Mouse (Mus musculus) intestine, postnatal 0 days (tissue): ENCODE measurements at regions not wholly inside any gene's neighbourhood (a gene's known extent, or its start where the extent isn't known, plus 50 kb on each side); places are given as distances from the start of the nearest gene placed in this dataset.

Source experiments
- ATAC-seq: fragments of 200-750 bp; cut with Nextera tagmentation; 2 replicates; pipeline ENCODE4 v1.8.0; 2017; ENCODE audit warnings: mild to moderate bottlenecking, moderate TSS enrichment, moderate library complexity
- H3K27ac ChIP-seq: fragments of 300-500 bp; sonication (generic); 2 replicates; pipeline ENCODE4 v1.5.1; 2014; ENCODE audit warnings: mild to moderate bottlenecking, low read depth, low read length, moderate library complexity
- H3K27me3 ChIP-seq: fragments of 300-500 bp; sonication (generic); replicated peaks from 2 replicates; pipeline ENCODE4 v1.6.1; 2014; ENCODE audit warnings: low read length, mixed read lengths; ENCODE audit not compliant: control insufficient read depth, insufficient read depth
- H3K36me3 ChIP-seq: fragments of 300-500 bp; sonication (generic); 2 replicates; pipeline ENCODE4 v1.6.1; 2014; ENCODE audit warnings: mild to moderate bottlenecking, moderate library complexity; ENCODE audit not compliant: control insufficient read depth, insufficient read depth
- H3K4me1 ChIP-seq: fragments of 300-500 bp; sonication (generic); replicated peaks from 2 replicates; pipeline ENCODE4 v1.6.1; 2014; ENCODE audit warnings: antibody characterized with exemption, low read length, mixed read lengths; ENCODE audit not compliant: control insufficient read depth, insufficient read depth
- H3K4me2 ChIP-seq: fragments of 300-500 bp; sonication (generic); replicated peaks from 2 replicates; pipeline ENCODE4 v1.6.1; 2014; ENCODE audit warnings: low read depth, mild to moderate bottlenecking, moderate library complexity
- H3K4me3 ChIP-seq: fragments of 300-500 bp; sonication (generic); 2 replicates; pipeline ENCODE4 v1.5.1; 2014; ENCODE audit warnings: low read depth, low read length
- H3K9ac ChIP-seq: fragments of 300-500 bp; sonication (generic); 2 replicates; pipeline ENCODE4 v1.6.1; 2014; ENCODE audit warnings: mild to moderate bottlenecking, low read depth, low read length
- H3K9me3 ChIP-seq: fragments of 300-500 bp; sonication (generic); 2 replicates; pipeline ENCODE4 v1.6.1; 2016; ENCODE audit warnings: mixed run types; ENCODE audit not compliant: control insufficient read depth
- CTCF ChIP-seq: sonication (generic); IDR thresholded peaks from 2 replicates; pipeline ENCODE4 v1.5.1; 2016; ENCODE audit warnings: low read depth, mild to moderate bottlenecking, control low read depth, antibody characterized with exemption, moderate library complexity
- WGBS: fragments of 180-500 bp; shearing (Covaris S2); extraction: QIAGEN DNeasy Blood & Tissue Kit; methylation state at CpG from one replicate; pipeline ENCODE4 v1.1.7; 2014; 5-methylcytosine and 5-hydroxymethylcytosine counted together

- Histone ChIP-seq H3K9ac (no peak overlapping the region), H3K4me1 (peaks cover 3% of the 10 kb centered on the region), H3K36me3 (no peaks in the 10 kb centered on the region), H3K27me3 (no peaks in the 10 kb centered on the region), H3K9me3 (no peaks in the 10 kb centered on the region), H3K4me2 (no peak overlapping the region), H3K4me3 (no peak overlapping the region), H3K27ac (no peak overlapping the region)
- TF ChIP-seq CTCF = no peak
- ATAC-seq = peak; percentile 50; the same call in 1 of the 2 replicates
- WGBS = 30% methylated on average over 5 of the region's 5 CpGs
Observed at GRCm38 (mm10) chr11:64727841-64728421, 250.9 kb upstream of the Elac2 start.

GRCm38 (mm10) chr11:64738948-64739347 is 239.9 kb upstream of the Elac2 start:
- H3K9me3 ChIP-seq = no peaks in the 10 kb centered on the region

GRCm38 (mm10) chr11:64743753-64744152 is 235.1 kb upstream of the Elac2 start:
- H3K4me1 ChIP-seq = no peaks in the 10 kb centered on the region
- WGBS = 69% methylated on average over 4 of the region's 4 CpGs

More at GRCm38 (mm10) chr11:64738948-64739347, 239.9 kb upstream of the Elac2 start:
- WGBS = 49% methylated on average over 7 of the region's 7 CpGs
- no peaks in the 10 kb centered on the region for H3K36me3 ChIP-seq
- no peak for ATAC-seq
- H3K27ac ChIP-seq = no peak overlapping the region
- H3K27me3 ChIP-seq = no peaks in the 10 kb centered on the region
- no peak overlapping the region for H3K9ac ChIP-seq
- TF ChIP-seq CTCF = no peak
- no peak overlapping the region for H3K4me2 ChIP-seq
- no peaks in the 10 kb centered on the region for H3K4me1 ChIP-seq
- H3K4me3 ChIP-seq = no peak overlapping the region

GRCm38 (mm10) chr11:64746146-64746545 is 232.7 kb upstream of the Elac2 start:
- 82% methylated on average over 6 of the region's 6 CpGs for WGBS
- Histone ChIP-seq H3K4me2 (no peak overlapping the region), H3K27ac (no peak overlapping the region), H3K27me3 (no peaks in the 10 kb centered on the region), H3K36me3 (no peaks in the 10 kb centered on the region), H3K4me1 (no peaks in the 10 kb centered on the region), H3K4me3 (no peak overlapping the region), H3K9me3 (no peaks in the 10 kb centered on the region), H3K9ac (no peak overlapping the region)
- ATAC-seq = no peak
- TF ChIP-seq CTCF = no peak

More at GRCm38 (mm10) chr11:64743753-64744152, 235.1 kb upstream of the Elac2 start:
- Histone ChIP-seq H3K4me2 (no peak overlapping the region), H3K27me3 (no peaks in the 10 kb centered on the region), H3K9ac (no peak overlapping the region), H3K27ac (no peak overlapping the region), H3K4me3 (no peak overlapping the region), H3K9me3 (no peaks in the 10 kb centered on the region), H3K36me3 (no peaks in the 10 kb centered on the region)
- no peak for TF ChIP-seq CTCF
- ATAC-seq = no peak

- Histone ChIP-seq H3K4me2 (no peak overlapping the region), H3K36me3 (no peaks in the 10 kb centered on the region), H3K4me1 (no peaks in the 10 kb centered on the region), H3K9ac (no peak overlapping the region), H3K27me3 (no peaks in the 10 kb centered on the region), H3K4me3 (no peak overlapping the region), H3K27ac (no peak overlapping the region), H3K9me3 (no peaks in the 10 kb centered on the region)
- ATAC-seq = no peak
- no peak for TF ChIP-seq CTCF
- 29% methylated on average over 9 of the region's 9 CpGs for WGBS
Observed at GRCm38 (mm10) chr11:64749976-64750375, 228.9 kb upstream of the Elac2 start.

- H3K27ac ChIP-seq = no peak overlapping the region
- no peaks in the 10 kb centered on the region for H3K27me3 ChIP-seq
- H3K9ac ChIP-seq = no peak overlapping the region
- H3K4me2 ChIP-seq = no peak overlapping the region
- TF ChIP-seq CTCF = peak; percentile 53
- 59% methylated on average over 3 of the region's 3 CpGs for WGBS
- H3K4me1 ChIP-seq = no peaks in the 10 kb centered on the region
- H3K9me3 ChIP-seq = no peaks in the 10 kb centered on the region
- ATAC-seq = no peak
- H3K4me3 ChIP-seq = no peak overlapping the region
- no peaks in the 10 kb centered on the region for H3K36me3 ChIP-seq
Observed at GRCm38 (mm10) chr11:64752299-64752698, 226.5 kb upstream of the Elac2 start.

GRCm38 (mm10) chr11:64752816-64753215 is 226.0 kb upstream of the Elac2 start:
- no peak for TF ChIP-seq CTCF
- Histone ChIP-seq H3K36me3 (no peaks in the 10 kb centered on the region), H3K27me3 (no peaks in the 10 kb centered on the region), H3K4me1 (no peaks in the 10 kb centered on the region), H3K4me2 (no peak overlapping the region), H3K9me3 (no peaks in the 10 kb centered on the region), H3K9ac (no peak overlapping the region), H3K4me3 (no peak overlapping the region), H3K27ac (no peak overlapping the region)
- WGBS = 89% methylated on average over 7 of the region's 7 CpGs
- ATAC-seq = no peak
